Mouse (Mus musculus) midbrain, embryonic 14.5 days (tissue): Measurements from ENCODE around the gene Clasrp. TPM values are rescaled to one million over a fixed set of nuclear protein-coding genes. Genes with fewer than 3 reads are reported as not detected.
A peak's percentile ranks its signal among the peaks of the same experiment; 100 is the strongest.

Source experiments
- ATAC-seq: fragments of 200-750 bp; cut with Nextera tagmentation; 2 replicates; pipeline ENCODE4 v1.8.0; 2017; ENCODE audit warnings: moderate number of reproducible peaks, moderate library complexity; ENCODE audit not compliant: low FRiP score, low TSS enrichment
- DNase-seq: peaks from one replicate; pipeline ENCODE4 v3.0.0-alpha.2; 2015
- H3K27ac ChIP-seq: fragments of 300-500 bp; sonication (generic); replicated peaks from 2 replicates; pipeline ENCODE4 v1.5.1; 2014; ENCODE audit warnings: mild to moderate bottlenecking, low read depth, low read length, moderate library complexity
- H3K27me3 ChIP-seq: fragments of 300-500 bp; sonication (generic); 2 replicates; pipeline ENCODE4 v1.6.1; 2014; ENCODE audit warnings: low read length, control low read depth, mixed read lengths; ENCODE audit not compliant: control insufficient read depth, insufficient read depth
- H3K36me3 ChIP-seq: fragments of 300-500 bp; sonication (generic); 2 replicates; pipeline ENCODE4 v1.6.1; 2014; ENCODE audit warnings: low read length, control low read depth; ENCODE audit not compliant: control insufficient read depth, insufficient read depth
- H3K4me1 ChIP-seq: fragments of 300-500 bp; sonication (generic); 2 replicates; pipeline ENCODE4 v1.6.1; 2014; ENCODE audit warnings: mild to moderate bottlenecking, antibody characterized with exemption, low read length, control low read depth; ENCODE audit not compliant: control insufficient read depth, insufficient read depth
- H3K4me2 ChIP-seq: fragments of 300-500 bp; sonication (generic); 2 replicates; pipeline ENCODE4 v1.6.1; 2014; ENCODE audit warnings: mild to moderate bottlenecking, low read length, moderate library complexity
- H3K4me3 ChIP-seq: fragments of 300-500 bp; sonication (generic); replicated peaks from 2 replicates; pipeline ENCODE4 v1.5.1; 2014; ENCODE audit warnings: low read depth, low read length
- H3K9ac ChIP-seq: fragments of 300-500 bp; sonication (generic); replicated peaks from 2 replicates; pipeline ENCODE4 v1.6.1; 2014; ENCODE audit warnings: mild to moderate bottlenecking, low read length, moderate library complexity
- H3K9me3 ChIP-seq: fragments of 300-500 bp; sonication (generic); 2 replicates; pipeline ENCODE4 v1.6.1; 2016; ENCODE audit warnings: low read length, control low read depth, mixed read lengths; ENCODE audit not compliant: control insufficient read depth
- WGBS: fragments of 180-500 bp; shearing (Covaris S2); extraction: QIAGEN DNeasy Blood & Tissue Kit; methylation state at CpG from one replicate; pipeline ENCODE4 v1.1.7; 2014; 5-methylcytosine and 5-hydroxymethylcytosine counted together
- polyA plus RNA-seq: library from polyadenylated mRNA; unstranded; fragments of >200 nt; fragmentation: Nextera tagmentation; extraction: Ambion mirVana; gene quantifications from 2 replicates; pipeline ENCODE4 v1.2.1, GENCODE M21; 2014

The Clasrp gene
- polyA plus RNA-seq, 1 experiment from 2014 or later: 50.4 TPM

GRCm38 (mm10) chr7:19563884-19564283 is 40.4 kb downstream of the Clasrp start:
- ATAC-seq: no peak
- no peaks in the 10 kb centered on the region for H3K9me3 ChIP-seq
- H3K9ac ChIP-seq: no peak overlapping the region
- DNase-seq: no peak
- WGBS: 87% methylated on average over 3 of the region's 3 CpGs
- H3K27me3 ChIP-seq: no peaks in the 10 kb centered on the region
- peaks cover 36% of the 10 kb centered on the region for H3K4me1 ChIP-seq
- H3K4me3 ChIP-seq: no peak overlapping the region
- H3K27ac ChIP-seq: no peak overlapping the region
- H3K36me3 ChIP-seq: peaks cover 24% of the 10 kb centered on the region
- 0 out of 2 replicates have a peak overlapping the region, but pooled peaks have one; percentile 96 for H3K4me2 ChIP-seq

GRCm38 (mm10) chr7:19562643-19563410 is 41.5 kb downstream of the Clasrp start, which contains the start of gene Ppp1r37:
Gene Ppp1r37, minus strand, starts transcription at chr7:19563076.
- peak within 1 kb of the TSS; percentile 94 for H3K9ac ChIP-seq
- H3K27ac ChIP-seq: peak within 1 kb of the TSS; percentile 94
- no peaks in the 10 kb centered on the region for H3K27me3 ChIP-seq
- peak within 1 kb of the TSS; percentile 96 for H3K4me2 ChIP-seq
- H3K4me3 ChIP-seq: peak within 1 kb of the TSS; percentile 97
- DNase-seq: peak; percentile 73
- peaks cover 24% of the 10 kb centered on the region for H3K36me3 ChIP-seq
- H3K4me1 ChIP-seq: peaks cover 42% of the 10 kb centered on the region
- ATAC-seq: peak; percentile 38; the same call in 1 of the 2 replicates
- 2% methylated on average over 19 of the region's 19 CpGs for WGBS
- H3K9me3 ChIP-seq: no peaks in the 10 kb centered on the region

DNA sequence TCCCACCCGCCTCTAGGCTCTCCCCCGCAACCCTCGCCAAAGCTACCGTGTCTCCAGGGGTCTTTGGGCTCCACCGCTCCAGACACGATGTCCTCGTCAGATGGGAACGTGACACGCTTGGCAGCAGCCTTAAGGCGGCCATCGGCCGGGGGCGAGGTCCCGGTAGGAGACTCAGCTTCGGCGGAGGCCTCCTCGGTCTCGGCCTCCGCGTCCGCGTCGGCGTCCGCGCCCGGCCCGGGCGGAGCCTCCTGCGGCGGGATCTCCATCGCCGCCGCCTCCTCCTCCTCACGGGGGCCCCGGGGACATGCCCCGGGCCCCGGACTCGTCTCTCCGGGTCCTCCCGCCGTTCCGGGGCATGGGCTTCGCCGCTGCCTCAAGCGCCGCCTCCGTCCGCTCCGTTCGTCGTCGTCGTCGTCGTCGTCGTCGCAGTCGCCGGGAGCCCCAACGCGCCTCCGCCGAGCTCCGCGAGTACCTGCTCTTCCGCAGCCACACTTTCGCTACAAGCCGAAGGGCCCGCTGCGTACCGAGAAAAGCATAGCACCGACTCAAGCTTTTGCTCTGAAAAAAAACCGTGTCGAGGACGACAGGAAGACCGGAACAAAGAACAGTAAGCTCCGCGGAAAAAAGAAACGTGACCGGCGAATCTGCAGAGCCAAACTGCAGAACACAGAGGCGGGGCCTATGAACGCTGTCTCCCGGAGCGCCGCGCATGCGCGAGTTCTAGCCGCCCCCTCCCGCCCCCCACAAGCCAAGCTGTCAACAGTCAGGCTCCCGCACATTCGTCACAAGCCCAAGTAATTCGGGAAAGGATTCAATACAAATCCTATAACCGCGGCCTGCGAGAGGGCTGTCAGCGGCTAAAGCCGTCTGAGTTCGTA is 42.3 kb downstream of the Clasrp start:
- Histone ChIP-seq H3K9me3 (no peaks in the 10 kb centered on the region), H3K9ac (peak overlapping the region; percentile 94), H3K27ac (peak overlapping the region; percentile 94), H3K4me2 (peak overlapping the region; percentile 96), H3K27me3 (no peaks in the 10 kb centered on the region), H3K4me1 (peaks cover 42% of the 10 kb centered on the region), H3K4me3 (peak overlapping the region; percentile 97), H3K36me3 (peaks cover 30% of the 10 kb centered on the region)
- ATAC-seq (peak; percentile 93), DNase-seq (peak; percentile 99)
- WGBS: under 1% methylated on average over 98 of the region's 102 CpGs

DNA sequence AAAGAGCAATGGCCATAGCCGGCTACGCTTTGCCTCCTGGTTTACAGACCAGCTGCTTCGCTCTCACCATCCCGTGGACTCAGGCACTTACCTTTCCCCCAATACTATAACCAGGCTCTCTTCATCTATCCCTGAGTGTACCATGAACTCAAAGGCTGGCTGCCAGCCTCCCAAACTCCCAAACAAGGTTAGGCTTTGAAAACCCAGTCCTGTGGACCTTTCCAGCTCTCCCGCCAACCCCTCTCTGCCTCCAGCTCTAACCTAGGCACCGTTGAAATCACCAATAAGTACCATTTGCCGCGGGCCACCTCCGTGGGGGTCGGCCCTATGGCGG is 42.9 kb downstream of the Clasrp start:
- under 1% methylated on average over 11 of the region's 11 CpGs for WGBS
- ATAC-seq: no peak
- Histone ChIP-seq H3K4me2 (peak overlapping the region; percentile 96), H3K27me3 (no peaks in the 10 kb centered on the region), H3K36me3 (peaks cover 33% of the 10 kb centered on the region), H3K9me3 (no peaks in the 10 kb centered on the region), H3K4me3 (peak overlapping the region; percentile 97), H3K9ac (peak overlapping the region; percentile 94), H3K27ac (peak overlapping the region; percentile 94), H3K4me1 (peaks cover 42% of the 10 kb centered on the region)
- no peak for DNase-seq

DNA sequence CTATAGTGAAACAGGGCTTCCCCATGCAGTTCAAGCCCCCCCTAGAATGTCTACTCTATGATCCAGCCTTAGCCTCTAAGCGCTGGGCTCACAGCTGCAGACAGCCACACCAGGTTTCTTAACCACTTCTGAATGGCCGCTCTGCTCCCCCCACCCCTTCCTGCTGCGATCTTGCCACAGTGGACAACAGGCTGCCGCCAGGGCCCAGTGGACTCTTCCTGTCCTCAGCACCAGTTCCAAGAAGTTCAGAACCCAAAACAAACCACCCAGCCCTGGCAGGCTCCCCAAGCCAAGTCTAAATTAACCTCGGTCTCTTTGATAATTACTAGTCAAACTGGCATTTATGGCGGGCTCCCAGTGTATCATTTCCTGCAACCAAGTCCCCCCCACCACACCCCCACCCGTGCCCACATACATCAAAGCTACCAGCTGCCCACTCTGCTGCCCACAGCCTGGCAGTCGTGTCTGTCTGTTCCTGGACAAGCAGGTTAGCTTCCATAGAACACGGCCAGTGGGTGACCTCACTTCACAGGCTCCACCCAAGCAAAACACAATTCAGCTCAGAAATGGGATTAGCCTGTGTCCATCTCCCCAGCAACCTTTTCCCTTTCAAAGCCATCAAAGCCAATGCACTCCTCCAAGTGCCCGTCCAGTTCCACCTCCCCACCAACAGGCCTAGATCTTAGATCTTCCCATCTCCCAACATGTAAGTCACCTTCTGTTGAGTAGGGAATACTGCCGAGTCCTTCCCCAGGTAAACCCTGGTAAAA is 43.6 kb downstream of the Clasrp start:
- Histone ChIP-seq H3K9me3 (no peaks in the 10 kb centered on the region), H3K27me3 (no peaks in the 10 kb centered on the region), H3K4me1 (peaks cover 42% of the 10 kb centered on the region), H3K4me3 (peak overlapping the region; percentile 97), H3K36me3 (peaks cover 34% of the 10 kb centered on the region), H3K9ac (peak overlapping the region; percentile 94), H3K27ac (no peak overlapping the region), H3K4me2 (peak overlapping the region; percentile 96)
- WGBS: 18% methylated on average over 11 of the region's 11 CpGs
- ATAC-seq (no peak), DNase-seq (no peak)

- Histone ChIP-seq H3K9ac (peak overlapping the region; percentile 14), H3K4me1 (peaks cover 42% of the 10 kb centered on the region), H3K27me3 (no peaks in the 10 kb centered on the region), H3K27ac (no peak overlapping the region), H3K9me3 (no peaks in the 10 kb centered on the region), H3K36me3 (peaks cover 28% of the 10 kb centered on the region), H3K4me3 (no peak overlapping the region), H3K4me2 (peak overlapping the region; percentile 96)
- ATAC-seq: no peak
- 36% methylated on average over 2 of the region's 2 CpGs for WGBS
- DNase-seq: peak; percentile 57
Observed at GRCm38 (mm10) chr7:19558965-19559364, 45.3 kb downstream of the Clasrp start.

DNA sequence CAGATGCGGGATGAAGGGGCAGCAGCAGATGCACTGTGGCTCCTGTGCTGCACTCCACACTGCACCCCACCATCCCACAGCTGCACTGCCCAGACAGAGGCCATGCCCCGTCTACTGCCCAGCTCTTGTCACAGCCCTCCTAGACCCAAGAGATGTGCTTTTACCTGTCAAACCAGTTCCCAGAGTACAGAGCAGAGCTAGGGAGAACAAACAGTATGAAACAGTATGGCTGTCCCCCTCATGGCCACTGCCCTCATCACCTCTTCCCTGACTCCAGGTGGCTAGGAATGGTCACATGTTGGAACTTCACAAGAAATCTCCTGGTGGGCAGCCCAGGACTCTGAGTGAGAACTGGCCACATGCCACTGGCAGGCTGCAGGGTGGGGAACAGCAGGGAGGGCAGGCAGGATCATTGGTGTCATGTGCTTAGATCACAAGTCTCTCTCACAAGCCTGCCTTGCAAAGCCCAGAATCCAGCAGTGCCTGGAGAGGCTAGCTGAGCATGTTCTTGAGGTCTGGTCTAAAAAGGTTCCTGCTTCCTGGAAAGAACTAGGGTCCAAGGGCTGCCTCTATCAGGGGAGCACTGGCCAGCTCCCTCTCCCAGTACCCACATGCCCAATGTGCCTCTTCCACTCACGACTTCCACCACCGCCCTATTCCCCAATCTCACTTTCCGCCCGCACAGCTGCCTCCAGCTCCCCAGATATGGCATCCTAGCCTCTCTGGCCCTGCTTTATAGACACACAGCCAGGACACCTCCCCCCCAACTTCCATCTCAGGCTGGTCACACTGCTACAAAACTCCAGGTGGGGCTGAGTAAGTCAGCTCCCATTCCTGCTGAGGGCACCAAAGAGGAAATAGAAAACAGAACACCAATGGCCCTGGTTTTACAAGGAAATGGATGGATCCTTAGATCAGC is 46.0 kb downstream of the Clasrp start:
- peak overlapping the region; percentile 14; the same call in 1 of the 2 replicates for H3K9ac ChIP-seq
- no peak overlapping the region for H3K4me2 ChIP-seq
- DNase-seq: no peak
- no peak overlapping the region for H3K27ac ChIP-seq
- ATAC-seq: no peak
- no peaks in the 10 kb centered on the region for H3K27me3 ChIP-seq
- no peak overlapping the region for H3K4me3 ChIP-seq
- H3K4me1 ChIP-seq: peaks cover 38% of the 10 kb centered on the region
- no peaks in the 10 kb centered on the region for H3K9me3 ChIP-seq
- 94% methylated on average over 6 of the region's 6 CpGs for WGBS
- peaks cover 27% of the 10 kb centered on the region for H3K36me3 ChIP-seq
